Mouse (Mus musculus) embryo, embryonic 9.5 days (tissue): ENCODE measurements around the gene Jak1.

Source experiments
- DNase-seq: peaks from one replicate; pipeline ENCODE4 v3.0.0-alpha.2; 2017; ENCODE audit errors: extremely low spot score

The Jak1 gene

DNA sequence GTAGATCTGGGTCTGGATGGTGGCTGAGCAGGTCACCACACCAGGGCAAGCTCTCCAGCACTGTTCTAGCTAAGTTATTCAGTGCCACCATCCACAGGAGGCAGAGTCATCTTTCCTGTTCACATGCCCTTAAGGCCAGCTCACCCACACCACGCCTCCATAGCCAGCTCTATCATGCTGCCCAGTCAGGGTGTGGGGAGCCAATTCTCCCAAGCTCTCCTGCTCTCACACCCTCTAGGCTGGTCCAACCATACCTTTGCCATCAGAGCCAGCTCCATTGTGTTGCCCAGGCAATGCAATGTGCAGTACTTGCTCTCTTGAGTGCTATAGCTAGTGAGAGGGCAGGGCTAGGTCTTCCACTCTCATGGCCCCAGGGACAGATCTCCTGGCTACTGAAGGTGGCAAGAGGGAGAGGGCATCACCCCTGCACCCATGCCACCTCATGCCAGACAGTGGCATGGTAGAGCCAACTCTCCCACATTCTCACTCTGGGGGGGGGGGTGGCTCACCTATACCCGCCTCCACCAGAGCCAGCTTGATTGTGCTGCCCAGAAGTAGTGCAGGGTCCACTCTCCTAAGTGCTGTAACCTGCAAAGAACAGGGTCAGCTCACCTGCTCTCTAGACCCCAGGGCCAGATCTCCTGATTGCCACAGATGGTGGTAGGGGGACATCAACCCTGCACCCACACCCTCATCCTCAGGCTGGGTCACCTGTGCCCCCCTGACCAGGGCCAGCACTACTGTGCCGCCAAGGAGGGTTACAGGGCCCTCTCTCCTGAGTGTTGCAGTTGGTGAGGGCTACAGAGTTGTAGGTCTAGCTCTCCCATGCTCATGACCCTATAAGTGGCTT, 25.5 kb downstream of the Jak1 start:
- DNase-seq = no peak

- no peak for DNase-seq
Observed at GRCm38 (mm10) chr4:101238589-101238988, 26.5 kb downstream of the Jak1 start.

DNA sequence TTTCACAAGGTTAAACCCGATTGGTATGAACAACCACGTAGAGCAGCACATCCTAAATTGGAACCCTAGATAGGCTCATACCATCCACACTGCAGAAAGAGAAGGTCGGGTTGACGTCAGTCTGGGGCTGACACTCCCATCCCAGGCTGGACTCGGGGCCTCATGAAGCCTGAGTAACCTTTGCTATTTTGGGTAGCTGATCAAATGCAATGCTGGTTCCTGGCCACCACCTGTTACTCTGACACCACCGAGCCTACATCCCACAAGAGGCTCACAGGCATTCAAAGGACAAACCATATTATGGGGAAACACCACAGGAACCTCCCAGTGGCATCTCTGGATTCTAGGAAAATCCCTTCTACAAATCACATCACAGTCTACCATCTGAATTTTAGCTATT, 28.3 kb downstream of the Jak1 start:
- no peak for DNase-seq

DNA sequence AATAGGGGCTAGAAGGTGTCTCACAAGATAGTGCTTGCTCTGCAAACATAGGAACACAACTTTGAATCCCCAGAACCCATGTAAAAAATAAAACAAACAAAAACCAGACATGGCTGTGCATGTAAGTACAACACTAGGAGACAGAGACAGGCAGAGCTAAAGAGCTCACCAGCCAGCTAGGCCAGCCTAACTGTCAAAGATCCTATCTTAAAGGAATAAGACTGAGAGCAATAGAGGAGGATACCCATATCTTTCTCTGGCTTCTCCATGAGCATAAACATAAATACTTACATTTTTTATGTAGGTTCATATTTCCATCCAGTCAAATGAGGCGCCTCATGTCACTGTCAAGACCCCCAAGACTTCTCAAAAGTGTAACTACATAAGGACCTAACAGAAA, 29.1 kb downstream of the Jak1 start:
- DNase-seq = no peak

DNA sequence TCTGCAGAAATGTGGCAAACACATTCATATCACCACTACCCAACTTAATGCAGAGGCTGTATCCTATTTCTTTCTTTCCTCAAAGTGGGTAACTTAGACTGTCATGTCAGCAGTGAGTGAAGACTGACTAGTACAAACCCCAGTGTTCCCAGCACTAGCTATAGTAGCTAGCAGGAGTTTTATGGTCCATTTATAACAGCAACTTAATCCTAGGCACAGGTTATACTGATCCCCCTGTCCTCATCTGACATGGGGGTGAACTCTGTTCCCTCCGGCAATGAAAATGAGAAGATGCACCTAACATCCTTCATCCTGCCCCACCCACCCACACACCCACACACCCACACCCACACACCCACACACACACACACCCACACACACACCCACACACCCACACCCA, 30.3 kb downstream of the Jak1 start:
- DNase-seq = no peak

DNA sequence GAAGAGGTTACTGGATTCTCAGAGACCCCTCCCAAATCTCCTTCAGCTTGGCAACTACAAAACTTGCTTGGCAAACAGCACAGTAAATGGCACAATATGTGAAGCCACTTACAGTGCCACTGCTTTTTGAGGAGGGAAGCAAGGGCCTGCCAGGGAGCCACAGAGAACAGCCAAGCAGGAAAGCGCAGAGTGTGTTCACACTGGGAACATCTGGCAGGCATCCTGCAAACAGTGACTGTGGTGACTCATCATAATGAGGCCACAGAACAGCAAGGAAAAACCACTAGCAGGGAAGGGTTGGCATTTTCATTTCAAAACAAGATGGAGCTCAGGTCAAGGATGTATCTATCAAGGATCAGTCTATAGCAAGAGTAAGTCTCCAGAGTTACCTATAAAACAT, 30.8 kb downstream of the Jak1 start:
- DNase-seq = no peak

- DNase-seq = no peak
Observed at GRCm38 (mm10) chr4:101230621-101231020, 34.5 kb downstream of the Jak1 start.

DNA sequence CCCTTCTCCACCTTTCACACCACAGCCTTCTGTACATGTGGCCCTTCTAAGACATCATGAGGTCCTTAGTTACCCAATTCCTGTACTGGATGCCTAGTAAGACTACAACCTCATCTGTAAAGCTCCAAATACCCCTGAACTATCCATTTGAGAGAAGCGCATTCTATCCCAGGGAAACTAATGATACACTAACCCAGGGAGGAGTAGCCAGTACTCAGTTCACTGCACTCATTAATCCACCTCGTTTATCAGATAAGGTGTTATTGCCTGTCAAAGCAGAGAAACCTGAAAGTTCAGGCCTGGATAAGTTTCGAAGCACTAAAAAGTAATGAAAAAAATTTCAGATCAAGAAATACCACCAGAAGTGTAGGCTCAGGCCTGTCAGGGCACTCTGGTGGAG, 37.7 kb downstream of the Jak1 start:
- no peak for DNase-seq

DNA sequence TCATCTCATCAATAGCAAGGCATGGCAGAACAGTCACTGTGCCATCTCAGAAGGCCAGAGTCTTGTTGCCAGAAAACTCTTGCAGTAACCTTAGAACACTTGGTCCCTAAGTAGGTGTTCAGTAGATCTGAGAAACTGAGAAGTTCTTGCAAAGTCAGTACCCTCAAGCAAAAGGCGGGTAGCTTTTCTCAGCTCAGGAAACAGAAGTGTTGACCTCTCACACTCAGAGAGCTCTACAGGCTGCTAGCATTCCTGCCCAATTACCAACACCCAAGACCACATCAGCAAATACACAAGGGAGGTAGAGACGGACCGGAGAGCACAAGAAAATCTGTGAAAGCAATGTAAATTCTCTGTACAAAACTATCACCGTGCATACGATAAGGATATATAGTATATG, 39.1 kb downstream of the Jak1 start:
- no peak for DNase-seq

GRCm38 (mm10) chr4:101220946-101221345, 44.1 kb downstream of the Jak1 start:
- DNase-seq = no peak

- no peak for DNase-seq
Observed at GRCm38 (mm10) chr4:101219839-101220238, 45.2 kb downstream of the Jak1 start.

- DNase-seq = no peak
Observed at GRCm38 (mm10) chr4:101217026-101217540, 48.0 kb downstream of the Jak1 start.

- DNase-seq = no peak
Observed at GRCm38 (mm10) chr4:101216286-101216685, 48.8 kb downstream of the Jak1 start.

DNA sequence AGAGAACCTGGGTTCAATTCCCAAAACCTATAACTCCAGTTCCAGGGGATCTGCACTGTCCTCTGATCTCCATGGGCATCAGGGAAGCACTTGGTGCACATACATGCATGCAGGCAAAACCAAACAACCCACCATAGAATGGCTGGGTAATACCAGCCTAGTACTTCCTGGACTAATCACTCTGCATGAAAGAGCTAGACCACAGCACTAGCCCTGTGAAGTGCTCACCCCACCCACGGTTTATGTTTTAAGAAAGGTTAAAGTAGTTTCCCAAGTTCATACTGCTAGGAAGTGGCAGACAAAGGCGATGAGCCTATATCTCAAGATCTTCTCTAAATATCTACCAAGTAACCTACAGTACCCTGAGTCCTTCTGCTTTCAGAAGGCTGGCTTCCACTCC, 51.6 kb downstream of the Jak1 start:
- no peak for DNase-seq

- no peak for DNase-seq
Observed at GRCm38 (mm10) chr4:101207492-101207891, 57.6 kb downstream of the Jak1 start.

- no peak for DNase-seq
Observed at GRCm38 (mm10) chr4:101203518-101203917, 61.6 kb downstream of the Jak1 start.

- DNase-seq = no peak
Observed at GRCm38 (mm10) chr4:101202626-101203025, 62.5 kb downstream of the Jak1 start.

- DNase-seq = no peak
Observed at GRCm38 (mm10) chr4:101199433-101200081, 65.5 kb downstream of the Jak1 start.

DNA sequence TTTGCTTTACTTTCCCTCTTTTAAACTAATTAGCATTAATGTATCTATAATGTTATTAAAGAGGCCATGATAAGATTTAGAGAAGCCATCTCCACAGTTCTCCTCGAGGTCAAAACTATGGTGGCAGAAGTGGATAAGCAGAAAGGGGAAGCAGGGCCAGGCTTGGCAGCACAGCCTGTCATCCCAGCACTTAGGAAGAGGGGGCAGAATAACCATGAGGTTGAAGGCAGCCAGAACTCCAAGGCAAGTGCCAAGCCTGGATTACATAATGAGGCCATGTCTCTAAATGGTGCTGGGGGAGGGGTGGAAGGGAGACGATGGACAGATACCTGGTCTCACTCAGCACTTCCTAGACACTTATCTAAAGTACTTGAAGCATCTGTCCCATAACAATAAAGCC, 66.7 kb downstream of the Jak1 start:
- DNase-seq = no peak

- DNase-seq = no peak
Observed at GRCm38 (mm10) chr4:101197421-101198170, 67.5 kb downstream of the Jak1 start.

DNA sequence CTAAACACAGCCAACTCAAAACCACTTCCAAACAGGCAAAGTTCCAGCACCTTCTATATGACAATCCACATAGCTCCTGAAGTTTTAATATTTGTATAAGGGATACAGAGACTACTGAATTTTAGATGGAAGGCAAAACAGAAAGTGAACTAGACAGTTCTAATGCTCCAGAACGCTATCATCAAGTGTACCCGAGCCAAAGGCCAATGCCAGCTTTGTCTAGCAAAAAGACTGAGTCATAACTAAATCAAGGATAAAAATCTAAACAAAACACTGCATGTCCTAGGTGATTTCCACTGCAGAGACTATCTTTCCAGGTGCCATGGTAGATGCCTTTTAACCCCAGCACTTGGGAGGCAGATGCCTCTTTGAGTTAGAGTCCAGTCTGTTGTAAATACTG, 68.7 kb downstream of the Jak1 start:
- DNase-seq = no peak

GRCm38 (mm10) chr4:101194170-101194569, 70.9 kb downstream of the Jak1 start:
- no peak for DNase-seq
